Mouse (Mus musculus): ENCODE data around the gene Esrrg. TPM values are rescaled to one million over a fixed set of nuclear protein-coding genes. Genes with fewer than 3 reads are reported as not detected.
A peak's percentile ranks its signal among the peaks of the same experiment; 100 is the strongest.

Gene Esrrg
- polyA plus RNA-seq, 1 experiment from 2014 or later, result 21.2 TPM

DNA sequence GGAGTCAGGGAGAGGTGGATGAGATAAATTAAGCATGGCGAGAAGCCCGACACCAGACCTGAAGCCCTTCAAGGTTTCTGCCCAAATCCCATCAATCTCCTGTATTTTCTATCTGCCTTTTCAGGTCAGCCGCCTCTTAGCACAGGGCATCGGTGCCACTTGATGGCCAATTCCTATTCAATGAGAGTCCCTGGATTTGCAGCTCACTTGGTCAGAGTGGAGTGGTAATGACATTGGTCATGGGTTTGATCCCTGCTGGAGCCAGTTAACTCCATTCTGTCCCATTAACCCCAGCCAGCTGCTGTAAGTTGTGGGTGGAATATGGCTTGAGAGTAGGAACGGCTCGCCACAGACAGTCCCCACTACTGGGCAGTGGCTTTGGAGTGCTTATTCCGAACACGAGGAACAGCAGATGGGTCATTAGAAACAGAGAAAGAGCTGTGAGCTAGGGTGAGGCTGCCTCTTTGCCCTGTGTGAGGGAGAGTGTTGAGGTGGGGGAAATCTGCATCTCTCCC is 101.9 kb downstream of the Esrrg start:
- Histone ChIP-seq H3K27me3 (replicated peaks) (no peaks in the 10 kb centered on the region), H3K27ac (replicated peaks) (no peak overlapping the region), H3K4me3 (no peak overlapping the region), H3K4me2 (no peak overlapping the region), H3K9me3 (no peaks in the 10 kb centered on the region), H3K9ac (no peak overlapping the region), H3K36me3 (no peaks in the 10 kb centered on the region), H3K4me1 (peaks cover 17% of the 10 kb centered on the region)
- ATAC-seq (ENCODE audit: extremely low read depth, insufficient number of reproducible peaks, low FRiP score, low TSS enrichment), result no peak
- WGBS, result 90% methylated on average over 8 of the region's 8 CpGs

DNA sequence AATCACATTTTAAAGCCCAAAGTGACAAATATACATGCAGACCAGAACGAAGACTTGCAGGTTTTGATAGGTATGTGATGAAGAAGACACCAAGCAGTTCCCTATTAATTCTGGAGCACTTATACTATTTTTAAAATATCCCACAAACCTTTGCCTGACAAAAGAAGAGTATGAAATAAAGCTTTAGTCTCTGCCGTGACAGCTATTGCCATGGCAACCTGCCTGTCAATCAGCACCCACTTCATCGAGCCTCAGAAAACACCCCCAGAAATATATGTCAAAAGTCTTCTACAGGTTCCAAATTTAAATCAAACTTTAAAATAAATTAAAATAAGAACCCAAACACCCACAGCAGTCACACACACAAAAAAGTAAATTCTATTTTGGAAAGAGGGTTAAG is 112.4 kb downstream of the Esrrg start:
- Histone ChIP-seq H3K9me3 (no peaks in the 10 kb centered on the region), H3K4me1 (peaks cover 13% of the 10 kb centered on the region), H3K27me3 (replicated peaks) (no peaks in the 10 kb centered on the region), H3K27ac (replicated peaks) (no peak overlapping the region), H3K4me3 (no peak overlapping the region), H3K36me3 (0 out of 2 replicates have a peak, but pooled peaks cover 3% of the 10 kb centered on the region), H3K4me2 (no peak overlapping the region), H3K9ac (no peak overlapping the region)
- 65% methylated on average over 3 of the region's 3 CpGs for WGBS
- ATAC-seq (ENCODE audit: extremely low read depth, insufficient number of reproducible peaks, low FRiP score, low TSS enrichment), result no peak

DNA sequence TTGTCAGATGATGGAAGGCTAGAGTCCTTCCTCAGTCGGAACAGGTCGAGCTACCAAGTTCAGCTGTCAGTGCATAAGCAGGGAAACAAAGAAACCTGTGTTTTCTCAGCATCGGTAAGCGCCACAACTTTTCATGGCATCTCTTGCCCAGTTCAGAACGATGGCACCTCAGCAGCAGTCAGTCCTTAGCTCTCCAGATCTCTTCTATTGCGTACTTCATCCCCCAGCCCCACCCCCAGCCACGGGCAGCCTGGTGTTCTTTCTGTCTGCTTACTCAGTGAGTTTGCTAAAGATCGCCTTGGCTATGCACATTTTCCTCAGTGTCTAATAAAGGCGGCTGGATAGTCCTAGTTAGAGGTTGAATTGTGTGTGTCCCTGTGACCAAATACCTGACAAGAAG is 113.4 kb downstream of the Esrrg start:
- ATAC-seq (ENCODE audit: extremely low read depth, insufficient number of reproducible peaks, low FRiP score, low TSS enrichment), result no peak
- Histone ChIP-seq H3K4me1 (peaks cover 13% of the 10 kb centered on the region), H3K9ac (no peak overlapping the region), H3K4me3 (no peak overlapping the region), H3K27me3 (replicated peaks) (no peaks in the 10 kb centered on the region), H3K4me2 (no peak overlapping the region), H3K9me3 (no peaks in the 10 kb centered on the region), H3K27ac (replicated peaks) (no peak overlapping the region), H3K36me3 (0 out of 2 replicates have a peak, but pooled peaks cover 3% of the 10 kb centered on the region)
- 64% methylated on average over 9 of the region's 9 CpGs for WGBS

DNA sequence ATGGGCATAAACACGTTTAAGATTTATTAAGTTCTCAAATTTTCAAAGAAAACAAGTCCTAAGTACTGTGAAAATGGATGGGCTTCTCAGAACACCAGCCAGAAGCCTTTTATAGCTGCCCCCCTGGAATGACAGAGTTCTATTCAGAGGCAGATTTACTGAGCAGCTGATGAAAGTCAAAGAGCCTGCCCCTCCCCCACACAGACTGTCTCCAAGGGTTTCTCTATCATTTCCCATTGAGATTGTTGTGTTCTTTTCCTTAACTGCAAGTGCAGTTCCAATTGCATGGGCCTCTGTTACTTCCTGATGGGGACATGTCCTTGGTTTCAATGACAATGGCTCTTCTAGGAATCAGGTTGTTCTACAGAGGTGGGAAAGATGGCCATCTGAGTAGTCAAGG is 116.1 kb downstream of the Esrrg start:
- H3K36me3 ChIP-seq, result 0 out of 2 replicates have a peak, but pooled peaks cover 3% of the 10 kb centered on the region
- H3K4me3 ChIP-seq, result no peak overlapping the region
- peaks cover 13% of the 10 kb centered on the region for H3K4me1 ChIP-seq
- no peaks in the 10 kb centered on the region for H3K9me3 ChIP-seq
- no peak overlapping the region for H3K27ac ChIP-seq (replicated peaks)
- 37% methylated on average over 1 of the region's 1 CpGs for WGBS
- H3K27me3 ChIP-seq (replicated peaks), result no peaks in the 10 kb centered on the region
- no peak overlapping the region for H3K4me2 ChIP-seq
- H3K9ac ChIP-seq, result no peak overlapping the region
- no peak for ATAC-seq (ENCODE audit: extremely low read depth, insufficient number of reproducible peaks, low FRiP score, low TSS enrichment)

DNA sequence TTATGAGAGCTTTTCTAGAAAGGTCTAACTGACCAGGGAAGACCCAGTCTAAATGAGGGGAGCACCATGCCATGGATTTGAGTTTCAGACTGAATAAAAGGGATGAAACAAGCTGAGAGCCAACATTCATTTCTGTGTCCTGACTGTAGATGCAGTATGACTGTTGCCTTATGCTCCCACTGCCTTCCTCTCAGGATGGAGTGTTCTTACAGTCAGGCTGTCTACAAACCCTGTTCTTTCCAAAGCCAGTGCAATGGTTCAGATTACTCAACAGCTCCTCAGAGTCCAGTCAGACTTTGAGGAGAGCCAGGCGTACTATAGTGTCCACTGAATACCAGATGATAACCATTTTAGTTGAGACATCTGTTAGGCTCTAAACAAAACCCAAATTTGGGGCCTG is 116.8 kb downstream of the Esrrg start:
- Histone ChIP-seq H3K4me2 (no peak overlapping the region), H3K36me3 (0 out of 2 replicates have a peak, but pooled peaks cover 3% of the 10 kb centered on the region), H3K9me3 (no peaks in the 10 kb centered on the region), H3K4me1 (peaks cover 13% of the 10 kb centered on the region), H3K4me3 (no peak overlapping the region), H3K27ac (replicated peaks) (no peak overlapping the region), H3K27me3 (replicated peaks) (no peaks in the 10 kb centered on the region), H3K9ac (no peak overlapping the region)
- WGBS, result 94% methylated on average over 1 of the region's 1 CpGs
- no peak for ATAC-seq (ENCODE audit: extremely low read depth, insufficient number of reproducible peaks, low FRiP score, low TSS enrichment)

DNA sequence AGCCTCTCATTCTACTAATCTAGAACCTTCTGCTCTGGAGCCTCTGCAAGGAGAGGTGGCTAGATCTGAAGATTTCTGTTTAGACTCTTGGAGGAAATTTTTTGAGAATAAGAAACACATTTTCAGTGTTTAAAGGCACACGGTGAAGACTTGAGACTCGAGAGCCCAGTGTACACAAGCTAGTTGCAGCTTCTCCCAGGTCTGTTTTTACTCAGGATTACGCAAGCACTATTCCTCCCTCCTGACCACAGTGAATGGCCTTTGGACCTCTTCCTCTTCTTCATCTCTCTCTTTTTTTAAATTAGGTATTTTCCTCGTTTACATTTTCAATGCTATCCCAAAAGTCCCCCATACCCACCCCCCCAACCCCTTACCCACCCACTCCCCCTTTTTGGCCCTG is 122.6 kb downstream of the Esrrg start:
- Histone ChIP-seq H3K36me3 (no peaks in the 10 kb centered on the region), H3K4me3 (no peak overlapping the region), H3K27ac (replicated peaks) (no peak overlapping the region), H3K4me2 (no peak overlapping the region), H3K4me1 (peaks cover 8% of the 10 kb centered on the region), H3K9ac (no peak overlapping the region), H3K9me3 (no peaks in the 10 kb centered on the region), H3K27me3 (replicated peaks) (no peaks in the 10 kb centered on the region)
- no peak for ATAC-seq (ENCODE audit: extremely low read depth, insufficient number of reproducible peaks, low FRiP score, low TSS enrichment)
- 80% methylated on average over 4 of the region's 4 CpGs for WGBS

DNA sequence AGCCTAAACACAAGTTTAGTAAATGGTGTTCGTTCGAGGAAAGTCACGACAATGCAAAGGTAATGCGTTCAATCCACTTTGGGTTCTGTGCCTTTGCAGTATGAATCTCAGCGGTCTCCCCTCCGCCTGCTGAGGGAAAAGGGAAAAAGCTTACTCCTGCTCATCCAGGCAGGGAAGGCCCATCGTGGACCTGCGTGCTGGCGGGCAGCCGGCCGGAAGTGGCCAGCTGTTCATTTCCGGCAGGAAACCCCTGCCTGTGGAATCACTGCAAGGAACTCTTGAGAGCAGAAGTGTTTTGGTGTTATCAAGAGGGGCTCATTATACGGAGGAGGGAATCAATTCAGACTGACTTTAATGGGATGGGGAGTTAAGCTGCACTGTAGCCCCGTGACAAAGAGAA is 127.9 kb downstream of the Esrrg start:
- 47% methylated on average over 14 of the region's 14 CpGs for WGBS
- Histone ChIP-seq H3K27me3 (replicated peaks) (no peaks in the 10 kb centered on the region), H3K9me3 (no peaks in the 10 kb centered on the region), H3K27ac (replicated peaks) (peak overlapping the region; percentile 26; the same call in 1 of the 2 replicates), H3K36me3 (no peaks in the 10 kb centered on the region), H3K4me1 (peaks cover 41% of the 10 kb centered on the region), H3K4me2 (0 out of 2 replicates have a peak overlapping the region, but pooled peaks have one; percentile 20), H3K9ac (no peak overlapping the region), H3K4me3 (no peak overlapping the region)
- no peak for ATAC-seq (ENCODE audit: extremely low read depth, insufficient number of reproducible peaks, low FRiP score, low TSS enrichment)

DNA sequence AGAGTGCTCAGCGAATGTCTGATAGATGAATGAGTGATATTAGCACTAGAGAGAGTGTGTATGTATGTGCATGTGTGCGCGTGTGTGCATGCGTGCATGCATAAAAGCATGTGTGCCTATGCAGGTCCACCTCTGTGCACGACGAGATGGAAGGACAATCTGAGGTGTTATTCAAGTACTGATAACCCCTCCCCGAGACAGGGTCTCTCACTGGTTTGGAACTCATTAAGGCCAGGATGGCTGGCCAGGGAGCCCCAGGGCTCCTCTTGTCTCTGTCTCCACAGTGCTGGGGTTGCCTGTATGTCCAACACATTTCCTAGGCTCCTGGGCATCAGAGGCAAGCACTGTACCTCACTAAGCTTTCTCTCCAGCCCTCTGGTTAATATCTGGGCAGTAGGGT is 128.7 kb downstream of the Esrrg start:
- ATAC-seq (ENCODE audit: extremely low read depth, insufficient number of reproducible peaks, low FRiP score, low TSS enrichment), result no peak
- H3K4me3 ChIP-seq, result no peak overlapping the region
- peaks cover 43% of the 10 kb centered on the region for H3K4me1 ChIP-seq
- H3K4me2 ChIP-seq, result peak overlapping the region; percentile 20; the same call in 1 of the 2 replicates
- no peaks in the 10 kb centered on the region for H3K27me3 ChIP-seq (replicated peaks)
- no peaks in the 10 kb centered on the region for H3K9me3 ChIP-seq
- 0 out of 2 replicates have a peak overlapping the region, but pooled peaks have one; percentile 44 for H3K9ac ChIP-seq
- no peaks in the 10 kb centered on the region for H3K36me3 ChIP-seq
- no peak overlapping the region for H3K27ac ChIP-seq (replicated peaks)
- 51% methylated on average over 7 of the region's 7 CpGs for WGBS

DNA sequence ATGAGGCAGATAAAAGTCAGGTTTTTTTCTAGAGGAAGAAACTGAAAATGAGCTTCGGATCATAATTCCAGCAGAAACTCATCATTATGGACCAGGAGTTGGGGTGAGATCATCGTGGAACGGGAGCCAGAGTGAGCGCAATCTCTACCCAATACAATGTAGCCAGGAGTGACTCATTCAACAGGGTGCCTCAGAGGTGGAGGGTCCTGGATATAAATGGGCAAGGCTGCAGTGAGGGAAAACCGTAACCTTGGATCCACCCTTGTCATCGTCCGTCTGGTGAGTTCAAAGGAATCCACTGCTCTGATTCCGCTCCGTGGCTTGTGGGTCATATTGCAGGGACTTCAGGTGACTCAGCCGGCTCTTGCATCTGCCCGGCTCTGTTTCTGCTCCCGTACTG is 131.9 kb downstream of the Esrrg start:
- Histone ChIP-seq H3K27me3 (replicated peaks) (no peaks in the 10 kb centered on the region), H3K27ac (replicated peaks) (peak overlapping the region; percentile 38; the same call in 1 of the 2 replicates), H3K9ac (peak overlapping the region; percentile 0; the same call in 1 of the 2 replicates), H3K4me1 (peaks cover 42% of the 10 kb centered on the region), H3K36me3 (no peaks in the 10 kb centered on the region), H3K4me2 (peak overlapping the region; percentile 37), H3K9me3 (no peaks in the 10 kb centered on the region), H3K4me3 (peak overlapping the region; percentile 1; the same call in 1 of the 2 replicates)
- WGBS, result 37% methylated on average over 12 of the region's 12 CpGs
- ATAC-seq (ENCODE audit: extremely low read depth, insufficient number of reproducible peaks, low FRiP score, low TSS enrichment), result no peak

DNA sequence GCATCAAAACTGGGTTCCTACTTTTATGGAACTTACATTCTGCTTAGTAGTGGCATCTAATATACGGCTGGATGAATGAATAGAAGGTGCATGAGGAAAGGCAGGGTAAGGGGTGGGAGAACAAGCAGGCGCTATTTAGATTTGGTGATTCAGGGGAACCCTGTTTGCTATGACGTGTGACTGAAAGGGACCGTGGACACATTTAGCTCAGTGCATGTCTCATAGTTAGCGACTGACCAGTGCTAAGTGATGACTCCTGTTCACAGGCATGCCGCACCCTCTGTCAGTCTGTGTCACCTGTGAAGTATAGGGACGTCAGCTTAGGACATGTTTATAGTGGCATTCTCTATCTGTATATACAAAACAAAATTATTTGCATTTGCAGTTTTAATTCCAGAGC is 132.7 kb downstream of the Esrrg start:
- Histone ChIP-seq H3K9me3 (no peaks in the 10 kb centered on the region), H3K4me1 (peaks cover 34% of the 10 kb centered on the region), H3K36me3 (no peaks in the 10 kb centered on the region), H3K4me3 (no peak overlapping the region), H3K27ac (replicated peaks) (peak overlapping the region; percentile 38; the same call in 1 of the 2 replicates), H3K9ac (peak overlapping the region; percentile 0; the same call in 1 of the 2 replicates), H3K4me2 (no peak overlapping the region), H3K27me3 (replicated peaks) (no peaks in the 10 kb centered on the region)
- WGBS, result 46% methylated on average over 7 of the region's 7 CpGs
- ATAC-seq (ENCODE audit: extremely low read depth, insufficient number of reproducible peaks, low FRiP score, low TSS enrichment), result no peak

DNA sequence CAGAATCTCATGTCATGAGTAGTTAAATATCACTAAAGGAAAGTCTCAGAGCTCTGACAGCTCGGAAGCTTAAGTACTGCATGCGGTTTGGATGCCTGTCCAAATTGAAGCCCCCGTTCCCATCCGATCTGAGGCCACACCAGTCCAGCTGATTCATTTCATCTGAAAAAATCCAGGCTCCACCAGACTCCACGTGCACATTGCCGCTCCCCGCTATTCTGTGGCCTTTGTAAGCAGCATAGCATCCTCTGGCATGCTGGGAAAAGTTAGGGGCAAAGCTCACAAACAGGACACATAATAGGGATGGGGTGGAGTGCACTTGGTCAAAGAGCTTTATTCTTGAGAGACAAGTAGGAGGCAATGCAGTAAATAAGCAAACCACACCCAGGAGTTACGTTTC is 133.5 kb downstream of the Esrrg start:
- no peak for ATAC-seq (ENCODE audit: extremely low read depth, insufficient number of reproducible peaks, low FRiP score, low TSS enrichment)
- Histone ChIP-seq H3K4me1 (peaks cover 26% of the 10 kb centered on the region), H3K4me2 (no peak overlapping the region), H3K27ac (replicated peaks) (no peak overlapping the region), H3K4me3 (no peak overlapping the region), H3K27me3 (replicated peaks) (no peaks in the 10 kb centered on the region), H3K9me3 (no peaks in the 10 kb centered on the region), H3K9ac (no peak overlapping the region), H3K36me3 (no peaks in the 10 kb centered on the region)
- WGBS, result 72% methylated on average over 8 of the region's 8 CpGs

DNA sequence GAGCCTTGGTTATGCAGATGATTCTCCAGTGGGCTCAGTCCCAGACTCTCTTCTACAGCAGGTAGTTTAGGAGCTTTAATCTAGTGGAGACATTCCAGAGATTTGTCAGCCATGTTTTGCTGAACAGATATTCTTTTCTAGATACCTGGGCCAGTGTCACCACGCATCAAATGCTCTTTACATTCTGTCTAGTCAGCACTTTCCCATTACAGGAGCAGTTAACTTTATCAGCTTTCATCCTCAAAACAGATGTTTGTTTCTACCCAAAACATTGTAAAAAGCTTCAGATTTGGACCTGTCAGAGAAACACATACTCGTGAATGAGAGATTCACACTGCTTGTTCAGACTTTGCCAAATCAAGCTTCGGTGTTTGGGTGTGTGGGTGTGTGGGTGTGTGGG is 140.7 kb downstream of the Esrrg start:
- Histone ChIP-seq H3K9me3 (no peaks in the 10 kb centered on the region), H3K36me3 (no peaks in the 10 kb centered on the region), H3K9ac (no peak overlapping the region), H3K27me3 (replicated peaks) (no peaks in the 10 kb centered on the region), H3K4me3 (no peak overlapping the region), H3K4me2 (no peak overlapping the region), H3K4me1 (peaks cover 12% of the 10 kb centered on the region), H3K27ac (replicated peaks) (peak overlapping the region; percentile 48)
- WGBS, result 71% methylated on average over 3 of the region's 3 CpGs
- no peak for ATAC-seq (ENCODE audit: extremely low read depth, insufficient number of reproducible peaks, low FRiP score, low TSS enrichment)
